Mouse (Mus musculus): Measurements from ENCODE around the gene Rreb1.

Gene Rreb1

GRCm38 (mm10) chr13:37778594-37779231 lies 513 bp downstream of the Rreb1 start:
- no peak for DNase-seq (ENCODE audit: low read depth, low spot score)

- DNase-seq (ENCODE audit: low read depth, low spot score): no peak
Measured at GRCm38 (mm10) chr13:37779251-37779667, 1.1 kb downstream of the Rreb1 start.

DNA sequence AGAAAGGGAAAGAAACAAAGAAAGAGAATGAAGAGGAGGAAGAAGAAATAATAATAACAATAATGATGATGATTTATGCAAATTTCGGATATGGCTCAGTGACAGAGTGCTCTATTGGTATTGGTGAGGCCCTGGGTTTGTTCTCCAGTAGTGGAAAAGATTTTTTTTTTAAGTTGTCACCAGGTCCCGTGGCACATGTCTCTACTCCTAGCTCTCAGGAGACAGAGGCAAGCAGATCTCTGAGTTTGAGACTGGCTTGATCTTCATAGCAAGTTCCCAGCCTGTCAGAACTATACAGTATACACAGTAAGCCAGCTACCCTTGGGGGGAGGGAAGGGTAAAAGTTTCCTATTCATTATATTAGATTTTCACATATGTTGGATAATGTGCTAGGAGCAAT lies 3.4 kb downstream of the Rreb1 start:
- DNase-seq (ENCODE audit: low read depth, low spot score): no peak

DNA sequence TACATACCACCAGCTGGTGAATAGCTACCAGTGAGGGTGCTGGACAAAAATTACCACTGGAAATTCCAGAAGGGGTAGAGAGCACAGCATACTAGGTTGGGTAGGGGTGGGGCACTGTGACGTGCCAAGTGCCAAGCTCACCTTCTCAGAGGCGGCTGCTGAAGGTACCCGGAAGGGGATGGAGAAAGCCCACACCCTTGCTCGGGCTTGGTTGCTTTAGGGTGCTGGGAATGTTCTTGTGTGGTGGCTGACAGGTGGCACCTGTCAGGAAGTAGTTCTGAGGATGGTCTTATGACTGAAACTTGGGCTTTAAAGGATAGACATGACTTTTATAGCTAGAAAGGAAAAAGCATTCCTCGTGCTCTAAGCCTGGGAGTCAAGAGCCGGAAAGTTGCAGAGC lies 3.9 kb downstream of the Rreb1 start:
- no peak for DNase-seq (ENCODE audit: low read depth, low spot score)

GRCm38 (mm10) chr13:37783676-37784075 lies 5.5 kb downstream of the Rreb1 start:
- DNase-seq (ENCODE audit: low read depth, low spot score): no peak

- no peak for DNase-seq (ENCODE audit: low read depth, low spot score)
Measured at GRCm38 (mm10) chr13:37784226-37784625, 6.0 kb downstream of the Rreb1 start.

DNA sequence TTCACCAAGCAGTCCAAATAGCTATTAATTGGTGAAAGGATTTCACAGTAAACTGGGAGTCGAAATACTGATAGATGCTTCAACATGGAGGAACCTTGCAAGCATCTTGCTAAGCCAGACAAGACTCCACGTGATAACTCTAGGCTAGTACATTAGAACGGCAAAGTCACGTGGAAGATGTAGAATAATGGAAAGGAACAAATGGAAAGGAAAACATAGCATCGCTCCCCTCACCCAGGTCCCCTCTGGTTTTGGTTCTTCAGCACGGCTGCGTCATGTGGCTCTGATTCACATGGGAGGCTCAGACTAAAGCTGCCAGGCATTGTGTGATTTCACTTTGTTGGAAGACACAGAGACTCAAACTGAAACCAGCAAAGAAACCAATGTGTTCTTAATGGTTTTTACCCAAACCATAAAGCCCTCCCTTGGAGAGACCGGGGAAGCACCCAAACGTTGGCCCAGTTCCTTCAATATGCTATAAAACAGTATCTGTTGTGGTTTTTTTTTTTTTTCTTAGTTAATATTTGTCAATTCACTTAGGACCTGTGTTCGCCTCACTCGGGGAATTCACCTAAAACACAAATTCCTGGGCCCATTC lies 14.6 kb downstream of the Rreb1 start:
- no peak for DNase-seq (ENCODE audit: low read depth, low spot score)

GRCm38 (mm10) chr13:37798811-37799210 lies 20.6 kb downstream of the Rreb1 start:
- DNase-seq (ENCODE audit: low read depth, low spot score): no peak

DNA sequence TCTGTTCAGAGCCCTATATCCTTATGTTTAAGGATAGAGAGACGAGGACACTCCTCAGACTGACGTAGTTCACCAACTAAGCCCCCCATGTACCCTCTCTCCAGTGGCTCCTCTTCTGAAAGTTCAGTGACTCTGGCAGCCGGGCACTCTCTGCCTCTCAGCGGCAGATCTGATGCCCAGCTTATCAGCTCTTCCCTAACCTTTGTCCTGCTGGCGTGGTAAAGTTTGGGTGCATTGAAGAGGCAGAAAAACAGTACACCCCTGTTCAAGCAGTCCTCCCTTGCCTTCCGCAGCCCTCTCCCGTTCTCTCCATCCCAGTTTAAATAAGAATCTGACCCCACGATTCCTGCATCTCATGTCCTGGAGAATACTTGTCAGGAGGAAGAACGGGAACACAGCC lies 21.2 kb downstream of the Rreb1 start:
- DNase-seq (ENCODE audit: low read depth, low spot score): no peak

- DNase-seq (ENCODE audit: low read depth, low spot score): no peak
Measured at GRCm38 (mm10) chr13:37801101-37802075, 23.2 kb downstream of the Rreb1 start.

DNA sequence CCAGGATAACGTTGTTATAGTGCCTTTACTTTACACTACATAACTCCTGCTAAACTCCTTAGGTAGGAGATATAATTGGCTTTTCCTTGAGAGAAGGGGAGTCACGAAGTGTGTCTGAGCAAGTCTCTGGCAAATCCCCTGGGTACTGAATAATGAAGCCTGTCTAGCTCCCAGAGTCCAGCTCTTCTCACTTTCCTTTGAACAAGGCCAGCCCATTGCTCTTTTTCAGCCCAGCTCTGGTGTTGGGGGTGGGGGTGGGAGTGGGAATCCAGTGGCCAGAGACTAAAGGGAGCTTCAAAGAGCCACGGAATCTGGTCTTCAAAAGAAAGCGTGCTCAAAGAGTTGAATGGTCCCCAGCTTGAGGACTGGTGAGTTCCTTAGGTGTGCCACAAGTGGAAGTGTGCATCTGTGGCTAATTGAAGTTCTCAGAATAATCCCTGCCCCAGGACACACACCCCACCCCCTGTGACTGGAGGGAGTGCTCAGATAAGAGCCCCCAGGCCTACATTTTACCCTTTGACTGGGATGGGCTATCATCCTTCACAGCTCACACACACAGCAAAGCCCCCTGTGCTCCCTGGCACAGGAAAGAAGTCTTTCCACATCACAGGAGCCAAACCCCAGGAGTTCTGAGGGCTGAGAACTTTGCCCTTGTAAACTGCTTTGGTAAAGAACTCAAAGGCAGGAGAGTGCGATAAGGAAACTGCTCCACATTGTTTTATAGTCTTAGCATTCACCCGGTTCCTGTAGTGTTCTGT lies 24.2 kb downstream of the Rreb1 start:
- no peak for DNase-seq (ENCODE audit: low read depth, low spot score)

DNA sequence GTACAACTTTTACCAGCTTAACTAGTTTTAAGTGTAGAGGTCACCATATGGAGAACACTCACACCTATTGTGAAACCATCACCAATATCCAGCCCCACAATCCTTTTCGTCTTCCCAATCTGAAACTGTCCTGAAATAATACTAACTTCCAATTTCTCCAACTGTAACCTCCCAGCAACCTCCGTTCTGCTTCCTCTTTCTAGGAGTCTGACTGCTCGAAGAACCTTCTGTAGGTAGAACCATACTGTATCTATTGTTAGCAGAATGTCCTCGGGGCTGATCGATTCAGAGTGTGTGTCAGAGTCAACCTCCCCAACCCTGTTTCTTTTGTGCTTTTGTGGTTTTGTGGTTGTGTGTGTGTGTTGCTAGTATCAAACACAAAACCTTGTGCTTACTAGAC lies 25.0 kb downstream of the Rreb1 start:
- DNase-seq (ENCODE audit: low read depth, low spot score): no peak

DNA sequence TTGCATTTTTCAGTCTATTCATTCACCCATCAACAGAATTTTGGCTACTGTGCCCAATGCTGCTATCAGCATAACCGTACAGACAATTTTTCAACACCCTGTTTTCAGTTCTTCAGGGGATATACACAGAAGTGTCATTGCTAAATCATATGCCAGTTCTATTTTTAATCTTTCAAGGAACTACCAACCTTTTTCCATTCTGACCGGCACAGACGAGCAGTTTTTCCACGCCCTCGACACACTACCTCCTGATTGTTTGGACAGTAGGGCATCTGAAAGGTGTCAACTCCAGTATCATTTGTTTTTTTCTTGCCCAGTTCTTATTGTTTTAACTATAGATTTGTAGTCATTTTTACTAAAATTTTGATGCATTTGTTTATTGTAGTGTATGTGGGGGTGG lies 25.8 kb downstream of the Rreb1 start:
- no peak for DNase-seq (ENCODE audit: low read depth, low spot score)

DNA sequence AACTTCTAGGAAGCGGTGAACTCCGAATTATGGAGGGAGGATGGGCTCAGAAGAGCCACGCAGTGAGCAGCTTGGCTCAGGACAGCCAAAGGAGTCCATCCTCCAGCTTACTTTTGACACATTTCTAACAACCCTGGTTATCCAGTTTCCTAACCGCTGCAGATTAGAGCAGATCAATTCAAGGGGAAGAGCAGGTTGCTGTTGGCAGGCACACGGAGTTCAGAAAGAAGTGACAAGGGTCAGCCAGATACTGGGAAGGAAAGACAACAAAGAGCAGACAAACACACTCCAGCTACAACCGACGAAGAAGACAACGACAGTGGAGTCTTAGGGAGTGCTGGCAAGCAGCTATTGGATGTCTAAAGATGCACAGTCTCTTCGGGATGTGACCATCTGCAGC lies 36.8 kb downstream of the Rreb1 start:
- no peak for DNase-seq (ENCODE audit: low read depth, low spot score)

GRCm38 (mm10) chr13:37816736-37817135 lies 38.5 kb downstream of the Rreb1 start:
- no peak for DNase-seq (ENCODE audit: low read depth, low spot score)

GRCm38 (mm10) chr13:37821413-37821812 lies 43.2 kb downstream of the Rreb1 start:
- DNase-seq (ENCODE audit: low read depth, low spot score): no peak

DNA sequence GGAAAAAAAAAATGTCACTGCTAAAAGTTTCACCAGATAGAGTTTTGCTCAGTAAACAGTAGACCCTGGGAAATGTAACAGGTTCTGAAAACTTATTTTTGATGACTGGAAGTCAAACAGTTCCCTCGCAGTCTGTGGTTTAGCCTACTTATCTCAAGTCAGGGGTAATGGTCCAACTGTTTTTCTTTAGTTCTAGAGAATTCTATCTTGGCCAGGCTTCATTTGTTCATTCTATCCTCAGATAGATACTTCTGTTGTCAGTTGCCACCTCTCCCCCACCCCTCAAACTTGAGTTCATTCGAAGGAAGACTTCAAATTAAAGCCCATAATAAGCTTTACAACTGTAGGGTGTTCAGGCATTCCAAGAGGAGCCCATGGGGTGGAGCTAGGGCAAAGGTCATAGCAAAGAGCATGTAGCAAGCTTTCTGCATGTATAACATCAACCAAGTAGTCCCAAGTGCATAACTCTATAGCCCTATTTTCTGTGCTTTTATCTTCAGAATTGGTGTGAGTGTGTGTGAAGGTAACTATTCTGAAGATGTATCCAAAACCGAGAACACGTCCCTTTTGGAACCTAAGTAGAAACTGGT lies 46.2 kb downstream of the Rreb1 start:
- no peak for DNase-seq (ENCODE audit: low read depth, low spot score)

DNA sequence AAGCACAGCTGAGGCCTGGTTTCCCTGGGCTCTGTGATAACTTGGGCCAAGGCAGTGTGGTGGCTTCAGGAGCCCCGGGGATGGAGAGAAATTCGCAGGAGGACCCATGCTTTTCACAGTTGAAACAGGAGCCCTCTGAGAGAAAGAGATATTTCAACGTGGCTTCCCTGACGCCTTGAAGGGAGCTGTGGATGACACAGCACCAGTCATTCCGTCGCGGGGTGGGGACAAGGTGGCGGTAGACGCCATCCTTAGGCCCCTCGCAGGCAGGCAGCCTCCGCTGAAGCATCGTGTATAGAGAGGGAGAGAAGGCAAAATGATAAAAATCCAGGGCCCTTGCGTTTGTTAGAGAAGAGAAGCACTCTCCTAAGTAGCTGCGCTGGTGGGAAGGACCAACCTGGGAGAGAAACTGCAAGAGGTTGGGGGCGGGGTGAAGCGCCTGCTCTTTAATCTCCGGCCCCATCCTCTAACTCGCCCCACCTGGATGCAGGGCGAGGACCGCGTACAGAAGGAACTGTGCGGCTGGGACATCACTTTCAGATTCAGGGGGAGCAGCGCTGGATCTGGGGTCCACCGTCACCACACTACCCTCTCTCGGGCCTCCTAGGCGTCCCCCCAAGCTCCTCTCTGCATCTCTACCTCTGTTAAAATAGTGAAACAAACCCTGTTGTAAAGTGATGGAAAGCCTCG lies 46.9 kb downstream of the Rreb1 start:
- no peak for DNase-seq (ENCODE audit: low read depth, low spot score)

GRCm38 (mm10) chr13:37825646-37826280 lies 47.6 kb downstream of the Rreb1 start:
- DNase-seq (ENCODE audit: low read depth, low spot score): no peak

DNA sequence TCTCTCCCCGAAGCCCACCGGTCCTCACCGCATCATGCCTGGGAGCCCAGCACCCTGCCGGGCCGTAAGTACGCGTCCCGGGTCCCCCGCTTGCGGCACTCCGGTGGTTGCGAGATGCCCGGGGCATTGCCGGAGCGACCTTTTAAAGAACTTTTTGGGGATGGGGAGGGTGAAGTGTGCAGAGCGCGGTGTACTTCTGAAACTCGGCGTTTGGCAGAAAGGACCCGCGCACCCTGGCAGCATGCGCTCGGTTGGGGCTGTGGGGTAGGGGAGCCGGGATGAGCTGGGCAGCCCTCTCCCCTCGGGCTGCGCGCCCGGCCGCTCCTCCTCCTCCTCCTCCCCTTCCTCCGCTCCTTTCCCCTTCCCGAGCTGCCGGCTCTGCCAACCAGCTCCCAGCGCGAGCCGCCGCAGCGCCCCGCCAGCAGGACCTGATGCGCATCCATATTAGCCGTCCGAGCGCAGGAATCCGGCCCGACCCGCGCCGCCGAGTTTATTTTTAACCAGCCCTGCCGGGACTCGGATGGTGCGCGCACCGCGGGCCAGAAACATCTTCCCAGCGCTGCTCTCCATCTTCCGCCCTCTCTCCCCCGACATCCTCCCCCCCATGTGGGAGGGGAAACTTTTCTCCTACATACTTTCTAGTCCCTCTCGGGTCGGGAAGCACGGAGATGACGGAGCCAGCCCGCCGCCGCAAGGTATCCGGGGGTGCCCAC lies 48.2 kb downstream of the Rreb1 start:
- no peak for DNase-seq (ENCODE audit: low read depth, low spot score)

Data from brain, embryonic 18.5 days (tissue).